Mouse (Mus musculus) CH12F3 (cell line): ENCODE measurements around the gene S1pr1.

Experiments used
- in situ Hi-C: fragments of 300-500 bp; cut with MboI; formaldehyde crosslinking; loops from 2 replicates; pipeline ENCODE4 v1.14.3; 2020; ENCODE audit warnings: low sequenced_read_pairs

The S1pr1 gene

GRCm38 (mm10) chr3:115712808-115713200 is 2.1 kb downstream of the S1pr1 start:
- in situ Hi-C loops: no loop called here

- in situ Hi-C loops: no loop called here
Observed at GRCm38 (mm10) chr3:115711924-115712807, 2.7 kb downstream of the S1pr1 start.

GRCm38 (mm10) chr3:115711393-115711792 is 3.5 kb downstream of the S1pr1 start:
- in situ Hi-C loops: no loop called here

DNA sequence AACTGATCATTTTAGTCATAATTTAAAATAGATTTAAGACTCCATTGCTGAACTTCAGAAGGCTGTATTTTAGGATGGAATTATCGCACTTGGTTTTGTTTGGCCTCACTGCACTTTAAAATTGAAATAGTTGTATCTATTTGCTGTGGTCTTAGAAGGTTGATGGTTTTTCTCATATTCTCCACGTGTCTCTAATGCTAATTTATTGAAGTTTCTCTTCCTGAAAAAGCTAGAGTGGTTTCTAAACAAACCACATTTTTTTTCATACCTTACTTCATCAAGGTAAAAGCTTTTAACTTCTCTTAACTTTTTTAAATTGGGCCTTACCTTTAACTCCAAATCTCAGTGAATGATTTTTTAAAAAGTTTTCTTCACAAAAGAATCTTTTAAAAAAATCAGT is 4.8 kb downstream of the S1pr1 start:
- in situ Hi-C loops: no loop called here

DNA sequence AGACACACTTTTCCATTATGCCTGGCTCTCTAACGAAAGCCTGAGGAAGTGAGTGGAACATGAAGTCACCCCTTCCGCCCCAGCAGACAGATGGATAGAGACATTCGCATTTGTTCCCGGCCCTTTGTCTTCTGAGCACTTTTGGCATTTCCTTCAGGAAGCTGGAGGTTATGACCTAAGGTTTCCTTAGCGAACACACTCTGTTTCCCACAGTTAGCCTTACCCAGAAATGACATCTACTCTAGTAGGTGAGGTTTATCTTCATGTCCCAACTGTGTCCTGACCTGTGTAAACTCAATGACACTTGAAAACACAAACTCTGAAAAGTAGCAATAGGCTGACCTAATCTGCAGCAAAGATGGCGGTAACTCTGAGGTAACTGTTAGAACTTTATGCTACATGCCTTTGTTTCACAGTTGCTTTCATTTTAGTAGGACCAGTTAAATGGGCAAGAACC is 5.7 kb downstream of the S1pr1 start:
- in situ Hi-C loops: no loop called here

- in situ Hi-C loops: no loop called here
Observed at GRCm38 (mm10) chr3:115706736-115707135, 8.1 kb downstream of the S1pr1 start.

GRCm38 (mm10) chr3:115704254-115704908 is 10.5 kb downstream of the S1pr1 start:
- in situ Hi-C loops: no loop called here

- in situ Hi-C loops: no loop called here
Observed at GRCm38 (mm10) chr3:115703720-115704119, 11.2 kb downstream of the S1pr1 start.

- in situ Hi-C loops: no loop called here
Observed at GRCm38 (mm10) chr3:115702089-115702488, 12.8 kb downstream of the S1pr1 start.

DNA sequence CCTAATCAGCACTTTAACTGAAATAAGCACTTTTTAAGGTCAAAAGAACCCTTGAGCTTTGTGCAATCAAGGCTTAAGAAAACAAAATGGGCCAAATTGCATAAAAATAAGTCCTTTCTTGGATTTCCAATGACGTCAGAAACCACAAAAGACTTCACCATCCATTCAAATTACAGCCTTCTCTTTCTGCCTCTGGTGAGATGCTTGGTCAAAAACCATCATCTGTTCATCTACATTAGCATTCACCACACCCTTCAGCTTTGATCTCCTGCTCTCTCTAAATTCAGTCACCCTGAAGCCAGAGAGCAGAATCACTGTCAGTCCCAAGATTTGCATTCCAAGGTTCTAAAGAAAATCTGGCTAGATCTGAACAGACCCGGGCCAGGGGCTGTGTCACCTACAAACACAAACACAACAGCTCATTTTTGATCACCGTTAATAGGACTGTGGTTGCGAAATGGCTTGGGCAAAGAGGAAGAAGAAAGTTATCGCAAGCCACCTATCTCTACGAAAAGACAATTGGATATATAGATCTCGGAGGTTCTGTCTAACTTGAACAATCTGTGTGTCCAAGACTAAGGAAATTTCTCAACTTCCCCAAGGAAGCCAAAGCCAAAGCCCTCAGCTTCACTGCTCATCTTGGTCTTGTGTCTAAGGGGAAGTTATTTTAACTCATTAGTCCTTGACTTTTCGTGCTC is 19.5 kb downstream of the S1pr1 start:
- in situ Hi-C loops: no loop called here

DNA sequence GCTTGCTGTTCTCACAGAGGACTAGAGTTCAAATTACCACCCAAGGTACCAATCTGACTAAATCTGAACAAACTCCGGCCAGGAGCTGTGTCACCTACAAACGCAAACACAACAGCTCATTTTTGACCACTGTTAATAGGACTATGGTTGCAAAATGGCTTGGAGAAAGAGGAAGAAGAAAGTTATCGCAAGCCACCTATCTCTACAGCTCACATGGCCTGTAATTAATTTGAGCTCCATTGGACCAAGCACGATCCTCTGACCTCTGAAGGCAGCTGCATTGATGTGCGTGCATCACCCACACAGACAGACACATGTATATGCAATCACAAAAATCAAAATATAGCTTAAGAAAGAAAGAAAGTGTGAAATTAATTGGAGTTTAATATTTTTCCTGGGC is 20.7 kb downstream of the S1pr1 start:
- in situ Hi-C loops: no loop called here

- in situ Hi-C loops: no loop called here
Observed at GRCm38 (mm10) chr3:115693390-115693789, 21.5 kb downstream of the S1pr1 start.

DNA sequence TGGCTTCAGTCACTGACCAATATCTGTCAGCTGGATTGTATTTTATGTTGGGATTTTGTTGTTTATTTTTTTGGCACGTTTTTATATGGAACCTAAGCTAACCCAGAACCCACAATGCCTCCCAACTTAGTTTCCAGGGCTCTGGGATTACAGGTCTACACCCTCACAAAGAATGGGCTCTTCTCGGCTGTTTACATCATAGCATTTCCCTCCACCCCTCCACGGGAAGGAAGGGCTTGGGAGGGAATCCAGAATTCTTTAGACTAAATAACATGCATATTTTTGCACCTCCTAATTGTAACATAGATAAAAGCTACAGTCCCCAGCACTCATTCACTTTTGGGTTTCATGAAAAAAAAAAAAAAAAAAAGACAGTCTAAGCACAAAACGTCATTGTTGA is 22.0 kb downstream of the S1pr1 start:
- in situ Hi-C loops: no loop called here

DNA sequence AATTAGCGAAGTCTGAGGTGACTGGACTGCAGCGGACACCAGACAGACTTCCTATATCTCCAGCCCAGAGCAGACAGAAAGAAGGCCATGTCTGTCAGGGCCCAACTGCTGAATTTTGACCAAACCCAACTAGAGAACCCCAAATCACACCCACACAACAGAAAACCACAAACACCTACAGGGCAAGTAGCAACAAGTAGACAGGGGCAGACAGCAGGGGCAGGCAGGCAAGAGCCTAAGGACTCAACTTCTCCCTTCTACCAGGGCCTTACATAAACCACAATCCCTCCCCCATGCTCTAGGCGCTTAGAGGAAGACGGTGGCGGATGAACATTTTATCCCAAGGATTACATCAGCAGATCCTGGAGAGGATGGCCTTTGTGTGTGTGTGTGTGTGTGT is 22.5 kb downstream of the S1pr1 start:
- in situ Hi-C loops: no loop called here

GRCm38 (mm10) chr3:115689920-115690319 is 25.0 kb downstream of the S1pr1 start:
- in situ Hi-C loops: no loop called here

- in situ Hi-C loops: no loop called here
Observed at GRCm38 (mm10) chr3:115689352-115689751, 25.5 kb downstream of the S1pr1 start.

- in situ Hi-C loops: no loop called here
Observed at GRCm38 (mm10) chr3:115687821-115688220, 27.1 kb downstream of the S1pr1 start.

DNA sequence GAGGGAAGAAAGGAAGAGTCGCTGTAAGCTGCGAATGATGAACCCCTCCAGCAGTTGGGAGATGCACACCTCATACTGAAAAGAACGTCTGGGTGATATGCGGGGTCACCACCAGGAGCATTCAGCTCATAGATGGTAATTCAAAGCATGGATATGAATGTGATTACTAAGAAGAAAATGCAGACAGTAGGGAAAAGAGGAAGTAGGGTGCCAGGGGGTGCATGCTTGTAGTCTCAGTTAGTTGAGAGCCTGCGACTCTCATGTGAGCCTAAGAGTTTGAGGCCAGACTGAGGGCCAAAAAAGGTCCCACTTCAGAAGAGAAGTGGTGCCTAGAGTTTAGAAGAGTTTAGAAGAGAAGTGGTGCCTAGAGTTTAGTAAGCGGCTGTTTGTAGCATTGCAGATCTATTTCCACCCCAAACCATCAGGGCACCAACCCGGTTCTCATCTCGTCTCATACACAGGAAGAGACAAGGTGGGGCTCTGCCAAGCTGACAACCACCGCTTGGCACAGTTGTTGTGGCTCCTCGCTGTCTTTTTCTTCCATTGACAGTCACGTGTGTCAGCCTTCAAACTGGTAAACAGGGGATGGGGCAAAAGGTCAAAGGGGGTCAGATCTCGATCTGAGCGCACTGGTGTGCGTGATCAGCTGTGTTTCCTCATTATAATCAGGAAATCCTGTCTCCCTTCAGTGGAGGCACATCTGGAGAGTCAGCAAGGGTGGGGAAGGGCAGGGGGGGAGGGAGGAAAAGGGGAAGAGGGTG is 32.4 kb downstream of the S1pr1 start:
- in situ Hi-C loops: no loop called here

DNA sequence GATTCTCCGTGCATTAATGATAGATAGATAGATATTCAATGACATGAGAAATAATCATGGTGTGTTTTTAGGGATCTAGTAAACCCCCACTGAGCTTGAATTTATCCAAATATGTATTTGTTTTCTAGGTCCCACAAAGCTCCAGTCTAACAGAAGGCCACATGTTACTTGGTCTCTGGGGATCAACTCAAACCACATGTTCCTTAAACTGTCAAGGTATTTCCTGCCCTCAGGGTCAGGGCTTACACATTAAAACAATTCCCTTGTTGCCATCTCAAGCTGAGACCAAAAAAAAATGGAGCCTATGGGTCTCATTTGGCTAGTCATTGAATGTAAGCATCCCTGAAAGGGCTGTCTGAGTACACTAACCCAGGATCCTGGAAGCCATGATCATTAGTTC is 33.7 kb downstream of the S1pr1 start:
- in situ Hi-C loops: no loop called here

GRCm38 (mm10) chr3:115679022-115679421 is 35.9 kb downstream of the S1pr1 start:
- in situ Hi-C loops: no loop called here
